Mouse (Mus musculus): Measurements from ENCODE around the gene Cdk9.

DNA sequence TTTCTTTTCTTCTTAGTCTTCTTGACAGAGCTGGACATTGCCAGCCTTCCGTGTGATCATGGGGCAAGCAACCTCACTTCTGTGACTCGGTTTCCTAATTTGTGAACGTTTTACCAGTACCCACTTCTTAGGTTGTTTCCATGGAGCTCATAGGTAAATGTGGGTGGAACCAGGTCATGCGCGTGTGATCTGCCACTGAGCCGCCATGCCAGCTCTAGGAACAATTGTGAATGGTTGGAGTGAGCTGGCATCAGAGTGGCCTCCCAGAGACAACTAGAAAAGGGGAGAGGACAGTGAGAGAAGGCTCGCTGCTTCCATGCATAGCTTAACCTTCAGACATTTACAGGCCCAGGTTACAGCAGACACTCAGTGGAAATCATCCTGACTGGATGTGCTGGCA lies 44.7 kb downstream of the Cdk9 start:
- TF ChIP-seq CTCF (IDR thresholded peaks at IDR 0.05; ENCODE audit: low read depth) = no peak
- no peak for TF ChIP-seq EP300 (IDR thresholded peaks at IDR 0.05; ENCODE audit: low read depth)

All from liver, embryonic 14.5 days (tissue).